Mouse (Mus musculus) lung, embryonic 15.5 days (tissue): Measurements from ENCODE around the gene Adcy5. TPM values are rescaled to one million over a fixed set of nuclear protein-coding genes. Genes with fewer than 3 reads are reported as not detected.

Source experiments
- ATAC-seq: fragments of 200-750 bp; cut with Nextera tagmentation; 2 replicates; pipeline ENCODE4 v1.8.0; 2017; ENCODE audit warnings: moderate number of reproducible peaks, borderline replicate concordance; ENCODE audit not compliant: low FRiP score, low TSS enrichment; ENCODE audit errors: extremely low read depth
- H3K27ac ChIP-seq: fragments of 300-500 bp; sonication (generic); 2 replicates; pipeline ENCODE4 v1.5.1; 2015; ENCODE audit warnings: moderate library complexity, mild to moderate bottlenecking, inconsistent platforms
- H3K27me3 ChIP-seq: fragments of 300-500 bp; sonication (generic); 2 replicates; pipeline ENCODE4 v1.6.1; 2015; ENCODE audit warnings: inconsistent platforms
- H3K36me3 ChIP-seq: fragments of 300-500 bp; sonication (generic); 2 replicates; pipeline ENCODE4 v1.6.1; 2015; ENCODE audit warnings: inconsistent platforms
- H3K4me1 ChIP-seq: fragments of 300-500 bp; sonication (generic); 2 replicates; pipeline ENCODE4 v1.6.1; 2015; ENCODE audit warnings: inconsistent platforms
- H3K4me2 ChIP-seq: fragments of 300-500 bp; sonication (generic); 2 replicates; pipeline ENCODE4 v1.6.1; 2015; ENCODE audit warnings: inconsistent platforms, mild to moderate bottlenecking, moderate library complexity
- H3K4me3 ChIP-seq: fragments of 300-500 bp; sonication (generic); 2 replicates; pipeline ENCODE4 v1.5.1; 2015; ENCODE audit warnings: mild to moderate bottlenecking, inconsistent platforms
- H3K9ac ChIP-seq: fragments of 300-500 bp; sonication (generic); 2 replicates; pipeline ENCODE4 v1.6.1; 2015; ENCODE audit warnings: inconsistent platforms
- H3K9me3 ChIP-seq: fragments of 300-500 bp; sonication (generic); 2 replicates; pipeline ENCODE4 v1.6.1; 2016; ENCODE audit warnings: inconsistent platforms
- WGBS: fragments of 180-500 bp; shearing (Covaris S2); methylation state at CpG from one replicate; pipeline ENCODE4 v1.1.7; 2015; 5-methylcytosine and 5-hydroxymethylcytosine counted together
- polyA plus RNA-seq: library from polyadenylated mRNA; unstranded; fragments of >200 nt; fragmentation: Nextera tagmentation; extraction: Ambion mirVana; gene quantifications from 2 replicates; pipeline ENCODE4 v1.2.1, GENCODE M21; 2015

Adcy5 gene
- polyA plus RNA-seq, 1 experiment from 2014 or later = 1.5 TPM

GRCm38 (mm10) chr16:35190777-35191176 lies 36.1 kb downstream of the Adcy5 start:
- Histone ChIP-seq H3K4me3 (no peak overlapping the region), H3K27me3 (no peaks in the 10 kb centered on the region), H3K9ac (no peak overlapping the region), H3K36me3 (no peaks in the 10 kb centered on the region), H3K9me3 (no peaks in the 10 kb centered on the region), H3K27ac (no peak overlapping the region), H3K4me1 (peaks cover 32% of the 10 kb centered on the region), H3K4me2 (no peak overlapping the region)
- 74% methylated on average over 7 of the region's 7 CpGs for WGBS
- no peak for ATAC-seq

GRCm38 (mm10) chr16:35191271-35191670 lies 36.6 kb downstream of the Adcy5 start:
- Histone ChIP-seq H3K27ac (no peak overlapping the region), H3K9me3 (no peaks in the 10 kb centered on the region), H3K27me3 (no peaks in the 10 kb centered on the region), H3K4me1 (peaks cover 32% of the 10 kb centered on the region), H3K36me3 (no peaks in the 10 kb centered on the region), H3K4me2 (no peak overlapping the region), H3K4me3 (no peak overlapping the region), H3K9ac (no peak overlapping the region)
- 71% methylated on average over 7 of the region's 7 CpGs for WGBS
- no peak for ATAC-seq

- ATAC-seq = peak; percentile 19; the same call in 1 of the 2 replicates
- H3K9me3 ChIP-seq = no peaks in the 10 kb centered on the region
- no peak overlapping the region for H3K4me3 ChIP-seq
- no peaks in the 10 kb centered on the region for H3K27me3 ChIP-seq
- H3K9ac ChIP-seq = no peak overlapping the region
- 68% methylated on average over 4 of the region's 4 CpGs for WGBS
- peak overlapping the region; percentile 45; the same call in 1 of the 2 replicates for H3K27ac ChIP-seq
- H3K36me3 ChIP-seq = no peaks in the 10 kb centered on the region
- peaks cover 32% of the 10 kb centered on the region for H3K4me1 ChIP-seq
- H3K4me2 ChIP-seq = no peak overlapping the region
These were observed 37.8 kb downstream of the Adcy5 start for GRCm38 (mm10) chr16:35192471-35192870.

- H3K4me1 ChIP-seq = peaks cover 32% of the 10 kb centered on the region
- H3K9me3 ChIP-seq = no peaks in the 10 kb centered on the region
- no peak overlapping the region for H3K4me2 ChIP-seq
- WGBS = 34% methylated on average over 3 of the region's 3 CpGs
- H3K4me3 ChIP-seq = no peak overlapping the region
- 0 out of 2 replicates have a peak overlapping the region, but pooled peaks have one; percentile 12 for H3K27ac ChIP-seq
- H3K27me3 ChIP-seq = no peaks in the 10 kb centered on the region
- 0 out of 2 replicates have a peak, but pooled peaks have one; percentile 20 for ATAC-seq
- no peaks in the 10 kb centered on the region for H3K36me3 ChIP-seq
- no peak overlapping the region for H3K9ac ChIP-seq
These were observed 38.7 kb downstream of the Adcy5 start for GRCm38 (mm10) chr16:35193357-35193756.

GRCm38 (mm10) chr16:35199721-35200431 lies 45.2 kb downstream of the Adcy5 start:
- Histone ChIP-seq H3K36me3 (no peaks in the 10 kb centered on the region), H3K27ac (peak overlapping the region; percentile 93), H3K27me3 (no peaks in the 10 kb centered on the region), H3K9ac (no peak overlapping the region), H3K4me2 (no peak overlapping the region), H3K9me3 (no peaks in the 10 kb centered on the region), H3K4me1 (peaks cover 30% of the 10 kb centered on the region), H3K4me3 (no peak overlapping the region)
- peak; percentile 87 for ATAC-seq
- WGBS = 40% methylated on average over 6 of the region's 6 CpGs

- peak; percentile 25; the same call in 1 of the 2 replicates for ATAC-seq
- WGBS = 48% methylated on average over 9 of the region's 9 CpGs
These were observed 45.9 kb downstream of the Adcy5 start for GRCm38 (mm10) chr16:35200432-35201142.

GRCm38 (mm10) chr16:35201281-35201680 lies 46.6 kb downstream of the Adcy5 start:
- WGBS = 51% methylated on average over 5 of the region's 5 CpGs
- Histone ChIP-seq H3K27ac (peak overlapping the region; percentile 8; the same call in 1 of the 2 replicates), H3K36me3 (no peaks in the 10 kb centered on the region), H3K9me3 (no peaks in the 10 kb centered on the region), H3K4me1 (peaks cover 36% of the 10 kb centered on the region), H3K4me3 (no peak overlapping the region), H3K4me2 (no peak overlapping the region), H3K9ac (no peak overlapping the region), H3K27me3 (no peaks in the 10 kb centered on the region)
- ATAC-seq = no peak

More at GRCm38 (mm10) chr16:35200432-35201142, 45.9 kb downstream of the Adcy5 start:
- Histone ChIP-seq H3K4me1 (peaks cover 32% of the 10 kb centered on the region), H3K4me3 (no peak overlapping the region), H3K27me3 (no peaks in the 10 kb centered on the region), H3K36me3 (no peaks in the 10 kb centered on the region), H3K4me2 (no peak overlapping the region), H3K27ac (peak overlapping the region; percentile 93), H3K9me3 (no peaks in the 10 kb centered on the region), H3K9ac (no peak overlapping the region)

GRCm38 (mm10) chr16:35203511-35203910 lies 48.8 kb downstream of the Adcy5 start:
- no peak overlapping the region for H3K9ac ChIP-seq
- no peak for ATAC-seq
- no peaks in the 10 kb centered on the region for H3K9me3 ChIP-seq
- 69% methylated on average over 1 of the region's 1 CpGs for WGBS
- no peak overlapping the region for H3K4me3 ChIP-seq
- peaks cover 36% of the 10 kb centered on the region for H3K4me1 ChIP-seq
- H3K4me2 ChIP-seq = no peak overlapping the region
- H3K27me3 ChIP-seq = no peaks in the 10 kb centered on the region
- H3K27ac ChIP-seq = no peak overlapping the region
- no peaks in the 10 kb centered on the region for H3K36me3 ChIP-seq

GRCm38 (mm10) chr16:35205681-35206080 lies 51.0 kb downstream of the Adcy5 start:
- Histone ChIP-seq H3K4me1 (peaks cover 32% of the 10 kb centered on the region), H3K4me2 (no peak overlapping the region), H3K27ac (no peak overlapping the region), H3K27me3 (no peaks in the 10 kb centered on the region), H3K9me3 (no peaks in the 10 kb centered on the region), H3K36me3 (no peaks in the 10 kb centered on the region), H3K9ac (no peak overlapping the region), H3K4me3 (no peak overlapping the region)
- no peak for ATAC-seq
- WGBS = 49% methylated on average over 5 of the region's 5 CpGs

- Histone ChIP-seq H3K27me3 (no peaks in the 10 kb centered on the region), H3K4me2 (no peak overlapping the region), H3K4me3 (no peak overlapping the region), H3K9ac (no peak overlapping the region), H3K36me3 (no peaks in the 10 kb centered on the region), H3K9me3 (no peaks in the 10 kb centered on the region), H3K4me1 (peaks cover 26% of the 10 kb centered on the region), H3K27ac (no peak overlapping the region)
- ATAC-seq = no peak
- WGBS = 78% methylated on average over 6 of the region's 6 CpGs
These were observed 51.7 kb downstream of the Adcy5 start for GRCm38 (mm10) chr16:35206426-35206825.

GRCm38 (mm10) chr16:35208796-35209195 lies 54.1 kb downstream of the Adcy5 start:
- H3K4me1 ChIP-seq = peaks cover 22% of the 10 kb centered on the region
- H3K27ac ChIP-seq = no peak overlapping the region
- H3K4me2 ChIP-seq = no peak overlapping the region

GRCm38 (mm10) chr16:35209753-35210152 lies 55.1 kb downstream of the Adcy5 start:
- no peaks in the 10 kb centered on the region for H3K36me3 ChIP-seq
- no peaks in the 10 kb centered on the region for H3K9me3 ChIP-seq
- WGBS = 71% methylated on average over 5 of the region's 5 CpGs
- H3K4me2 ChIP-seq = no peak overlapping the region
- H3K27ac ChIP-seq = no peak overlapping the region
- no peak overlapping the region for H3K4me3 ChIP-seq
- no peaks in the 10 kb centered on the region for H3K27me3 ChIP-seq
- no peak for ATAC-seq
- H3K4me1 ChIP-seq = peaks cover 30% of the 10 kb centered on the region
- no peak overlapping the region for H3K9ac ChIP-seq

More at GRCm38 (mm10) chr16:35208796-35209195, 54.1 kb downstream of the Adcy5 start:
- no peaks in the 10 kb centered on the region for H3K27me3 ChIP-seq
- ATAC-seq = no peak
- H3K4me3 ChIP-seq = no peak overlapping the region
- 56% methylated on average over 3 of the region's 3 CpGs for WGBS
- H3K9me3 ChIP-seq = no peaks in the 10 kb centered on the region
- H3K9ac ChIP-seq = no peak overlapping the region
- H3K36me3 ChIP-seq = no peaks in the 10 kb centered on the region
